Mouse (Mus musculus) hindbrain, embryonic 14.5 days (tissue): ENCODE results near the gene Tmc2. TPM values are rescaled to one million over a fixed set of nuclear protein-coding genes. Genes with fewer than 3 reads are reported as not detected.

ENCODE experiments used
- polyA plus RNA-seq: library from polyadenylated mRNA; unstranded; fragments of >200 nt; fragmentation: Nextera tagmentation; extraction: Ambion mirVana; gene quantifications from 2 replicates; pipeline ENCODE4 v1.2.1, GENCODE M21; 2014

Gene Tmc2
- polyA plus RNA-seq, 1 experiment from 2014 or later: not detected

Other genes starting within 250 kb of the Tmc2 start
- 0.05 TPM in 1 of 2 replicates, not detected in the other for gene Tgm3, start 182.8 kb upstream of the Tmc2 start, polyA plus RNA-seq
- gene Tgm6, start 82.8 kb upstream of the Tmc2 start, polyA plus RNA-seq: 0.07 TPM in 2 replicates
- gene Snrpb, start 15.8 kb upstream of the Tmc2 start, polyA plus RNA-seq: 296 and 309 TPM in 2 replicates
- 220 and 244 TPM in 2 replicates for gene Nop56, start 79.2 kb downstream of the Tmc2 start, polyA plus RNA-seq
- 184 and 194 TPM in 2 replicates for gene Idh3b, start 89.4 kb downstream of the Tmc2 start, polyA plus RNA-seq
- gene Ebf4, start 100.0 kb downstream of the Tmc2 start, polyA plus RNA-seq: 4.4 and 4.5 TPM in 2 replicates
- 22.8 and 23.8 TPM in 2 replicates for gene Cpxm1, start 202.4 kb downstream of the Tmc2 start, polyA plus RNA-seq
- 0.35 TPM in 1 of 2 replicates, not detected in the other for gene Gm28372, start 210.0 kb downstream of the Tmc2 start, polyA plus RNA-seq
- gene 1700020A23Rik, start 210.1 kb downstream of the Tmc2 start, polyA plus RNA-seq: 0.72 TPM in 1 of 2 replicates, not detected in the other
- not detected in 2 replicates for gene Tmem239, start 211.3 kb downstream of the Tmc2 start, polyA plus RNA-seq
- gene Vps16, start 229.1 kb downstream of the Tmc2 start, polyA plus RNA-seq: 75.9 and 91.3 TPM in 2 replicates
- gene Pced1a, start 229.5 kb downstream of the Tmc2 start, polyA plus RNA-seq: 9.0 and 11.3 TPM in 2 replicates